Mouse (Mus musculus) R1 (cell line): ENCODE results near the gene Pex10.
"Not testable (repeated sequence)": the region's sequence is repeated elsewhere in the genome, so short reads cannot be mapped to it uniquely, and the experiment has no call there.

Experiments used
- DNase-seq: peaks from one replicate; pipeline ENCODE4 v3.0.0-alpha.2; 2018; ENCODE audit warnings: low read depth, low spot score

Pex10 gene

DNA sequence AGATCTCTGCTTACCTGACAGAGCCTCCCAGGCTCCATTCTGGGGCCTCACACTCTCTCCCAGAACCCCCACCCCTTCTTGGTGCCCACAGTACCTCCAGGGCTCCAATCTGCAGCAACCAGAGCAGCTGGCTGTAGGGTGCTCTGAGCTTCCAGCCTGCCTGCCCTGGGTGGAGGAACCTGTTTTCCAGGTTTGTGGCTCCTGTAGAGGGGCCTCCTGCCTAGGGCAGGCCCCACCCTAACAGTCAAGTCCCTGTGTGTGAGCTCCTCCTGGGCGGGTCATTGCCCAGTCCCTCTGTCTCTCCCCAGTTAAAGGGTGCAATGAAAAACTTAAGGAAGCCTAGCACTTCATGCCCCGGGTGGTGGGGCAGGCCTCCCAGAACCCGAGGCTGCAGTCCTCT, 2.9 kb upstream of the Pex10 start:
- no peak for DNase-seq

- DNase-seq: no peak
These were observed 2.3 kb upstream of the Pex10 start for GRCm38 (mm10) chr4:155064474-155064873.

DNA sequence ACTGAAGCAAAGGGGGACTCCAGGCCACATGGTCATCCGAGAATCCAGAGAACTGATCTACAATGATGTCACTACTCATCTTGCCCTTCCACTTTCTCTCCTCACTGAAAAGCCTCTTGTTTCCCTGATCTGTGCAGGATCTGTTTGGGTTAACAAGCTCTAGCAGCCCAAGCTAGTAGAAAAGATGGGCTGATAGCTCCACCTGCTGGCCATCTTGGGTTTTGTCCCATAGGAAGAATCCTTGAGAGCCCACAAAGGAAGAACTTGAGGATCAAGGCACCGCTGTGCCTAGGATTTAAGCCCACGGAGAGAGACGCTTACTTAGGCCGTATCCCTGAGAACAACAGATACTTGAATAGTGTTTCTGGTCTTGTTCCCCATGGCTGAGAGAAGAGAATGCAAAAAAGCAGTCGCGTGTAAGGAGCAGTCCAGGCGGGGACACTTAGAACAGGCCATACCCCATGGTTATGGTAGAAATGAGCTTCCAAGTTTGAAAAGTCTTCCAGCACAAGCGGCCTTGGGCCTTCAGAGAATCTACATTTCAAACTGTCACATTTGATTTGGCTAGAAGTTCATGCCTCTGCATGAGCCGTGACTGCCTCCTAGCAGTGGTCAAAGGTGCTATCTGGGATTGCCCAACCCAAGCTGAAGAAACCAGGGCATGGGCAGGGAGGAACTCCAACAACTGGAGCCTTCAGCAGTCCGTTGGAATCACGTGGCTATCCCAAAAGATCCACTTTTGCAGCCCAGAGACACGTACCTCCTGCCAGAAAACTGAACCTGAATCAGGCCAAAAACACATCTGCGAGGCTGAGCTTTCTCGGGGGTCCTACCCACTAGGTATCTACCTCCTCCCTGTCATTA, 614 bp upstream of the Pex10 start:
- peak; percentile 94 for DNase-seq

DNA sequence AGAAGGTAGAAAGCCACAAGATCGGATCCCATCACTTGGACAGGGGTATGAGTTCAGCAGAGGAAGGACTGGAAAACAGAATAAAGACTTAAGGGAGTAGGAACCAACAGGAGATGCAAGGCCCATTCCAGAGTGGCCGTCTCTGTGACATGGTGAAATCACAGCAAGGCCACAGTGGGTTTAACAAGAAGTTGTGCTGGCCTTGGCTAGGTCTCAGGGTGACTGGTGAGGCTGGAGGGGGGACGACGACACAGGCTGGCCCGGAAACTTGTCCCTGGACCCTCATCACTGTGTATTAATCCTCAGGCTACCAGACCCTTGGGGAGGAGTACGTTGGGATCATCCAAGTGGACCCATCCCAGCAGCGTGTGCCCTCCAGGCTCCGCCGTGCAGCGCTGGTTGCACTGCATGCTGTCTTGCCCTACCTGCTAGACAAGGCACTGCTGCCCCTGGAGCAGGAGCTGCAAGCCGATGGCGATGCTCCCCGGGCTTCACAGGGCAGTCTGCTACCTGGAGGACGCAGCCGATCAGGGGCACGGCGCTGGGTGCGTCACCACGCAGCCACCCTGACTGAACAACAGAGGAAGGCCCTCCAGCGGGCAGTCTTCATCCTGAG, 1.6 kb downstream of the Pex10 start:
- no peak for DNase-seq

GRCm38 (mm10) chr4:155069191-155069590, 2.4 kb downstream of the Pex10 start:
- DNase-seq: peak; percentile 48

DNA sequence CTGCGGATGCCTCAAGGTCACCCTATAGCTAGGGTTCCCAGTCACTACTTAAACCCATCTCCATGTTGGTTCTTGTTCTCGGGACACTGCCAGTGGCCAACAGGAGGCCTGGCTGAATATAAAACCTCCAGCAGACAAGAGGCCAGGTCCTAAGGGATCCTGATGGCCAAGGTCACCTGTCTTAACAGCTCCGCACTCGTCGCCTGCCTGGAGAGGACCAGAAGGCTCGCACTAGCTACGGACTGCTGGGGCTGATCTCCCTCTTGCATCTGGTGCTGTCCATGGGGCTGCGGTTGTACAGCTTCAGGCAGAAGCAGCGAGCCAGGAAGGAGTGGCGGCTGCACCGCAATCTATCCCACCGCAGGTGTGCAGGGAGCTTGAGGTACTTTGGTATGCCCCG, 3.4 kb downstream of the Pex10 start:
- DNase-seq: no peak

GRCm38 (mm10) chr4:155070921-155071320, 4.1 kb downstream of the Pex10 start:
- DNase-seq: no peak

- DNase-seq: no peak
These were observed 7.6 kb downstream of the Pex10 start for GRCm38 (mm10) chr4:155074418-155074817.

DNA sequence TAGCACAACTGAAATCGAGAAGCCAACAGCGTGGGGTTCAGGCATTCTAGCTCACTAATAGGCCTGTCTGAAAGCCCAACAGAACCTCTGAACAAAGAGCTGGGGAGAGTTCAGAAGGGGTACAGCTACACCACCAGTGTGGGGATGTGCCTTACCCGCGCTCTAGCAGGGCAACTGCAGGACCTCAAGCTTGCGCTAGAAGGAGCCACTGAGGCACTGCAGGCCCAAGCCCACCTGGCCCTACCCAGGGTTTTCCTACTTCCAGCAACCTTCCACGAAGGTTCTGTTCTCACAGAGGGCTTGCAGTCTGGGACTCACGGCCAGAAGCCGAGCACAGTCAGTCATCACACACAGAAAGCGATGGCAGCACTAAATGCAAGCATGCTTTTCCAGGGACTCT, 8.3 kb downstream of the Pex10 start:
- peak; percentile 73 for DNase-seq

GRCm38 (mm10) chr4:155075813-155076212, 9.0 kb downstream of the Pex10 start:
- no peak for DNase-seq

DNA sequence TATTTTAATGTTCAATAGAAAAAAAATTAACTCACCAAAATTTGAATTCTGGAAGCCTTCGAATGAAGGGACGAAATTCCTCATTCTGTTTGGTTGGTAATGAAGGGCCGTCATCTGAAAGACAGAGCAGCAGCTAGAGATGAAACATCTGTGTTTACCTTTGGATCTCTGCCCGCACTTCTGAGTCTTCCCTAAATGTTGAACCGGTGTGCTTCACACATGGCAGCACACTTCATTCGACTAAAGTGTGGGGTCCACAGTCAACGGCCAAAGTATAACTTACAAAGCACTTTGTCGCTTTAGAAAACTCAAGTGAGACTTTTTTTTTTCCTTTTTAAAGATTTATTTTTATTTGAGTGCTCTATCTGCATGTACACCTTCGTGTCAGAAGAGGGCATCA, 9.9 kb downstream of the Pex10 start:
- no peak for DNase-seq

DNA sequence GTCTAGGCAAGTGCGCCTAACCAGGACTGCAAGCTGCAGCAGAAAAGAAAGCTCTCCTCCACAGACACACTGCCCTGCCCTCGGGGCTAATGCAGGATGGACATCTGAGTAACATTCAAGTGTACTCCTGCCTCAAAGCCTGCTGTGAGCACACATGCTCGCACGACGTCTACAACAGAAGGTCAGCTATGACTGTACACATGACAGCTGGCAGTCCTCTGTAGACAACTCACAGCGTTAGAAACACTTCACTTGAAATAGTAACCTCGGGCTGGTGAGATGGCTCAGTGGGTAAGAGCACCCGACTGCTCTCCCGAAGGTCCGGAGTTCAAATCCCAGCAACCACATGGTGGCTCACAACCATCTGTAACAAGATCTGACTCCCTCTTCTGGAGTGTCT, 12.0 kb downstream of the Pex10 start:
- not testable (repeated sequence) for DNase-seq

- DNase-seq: no peak
These were observed 12.8 kb downstream of the Pex10 start for GRCm38 (mm10) chr4:155079666-155080065.

GRCm38 (mm10) chr4:155083553-155083952, 16.7 kb downstream of the Pex10 start:
- no peak for DNase-seq

GRCm38 (mm10) chr4:155084351-155084750, 17.5 kb downstream of the Pex10 start:
- DNase-seq: no peak

DNA sequence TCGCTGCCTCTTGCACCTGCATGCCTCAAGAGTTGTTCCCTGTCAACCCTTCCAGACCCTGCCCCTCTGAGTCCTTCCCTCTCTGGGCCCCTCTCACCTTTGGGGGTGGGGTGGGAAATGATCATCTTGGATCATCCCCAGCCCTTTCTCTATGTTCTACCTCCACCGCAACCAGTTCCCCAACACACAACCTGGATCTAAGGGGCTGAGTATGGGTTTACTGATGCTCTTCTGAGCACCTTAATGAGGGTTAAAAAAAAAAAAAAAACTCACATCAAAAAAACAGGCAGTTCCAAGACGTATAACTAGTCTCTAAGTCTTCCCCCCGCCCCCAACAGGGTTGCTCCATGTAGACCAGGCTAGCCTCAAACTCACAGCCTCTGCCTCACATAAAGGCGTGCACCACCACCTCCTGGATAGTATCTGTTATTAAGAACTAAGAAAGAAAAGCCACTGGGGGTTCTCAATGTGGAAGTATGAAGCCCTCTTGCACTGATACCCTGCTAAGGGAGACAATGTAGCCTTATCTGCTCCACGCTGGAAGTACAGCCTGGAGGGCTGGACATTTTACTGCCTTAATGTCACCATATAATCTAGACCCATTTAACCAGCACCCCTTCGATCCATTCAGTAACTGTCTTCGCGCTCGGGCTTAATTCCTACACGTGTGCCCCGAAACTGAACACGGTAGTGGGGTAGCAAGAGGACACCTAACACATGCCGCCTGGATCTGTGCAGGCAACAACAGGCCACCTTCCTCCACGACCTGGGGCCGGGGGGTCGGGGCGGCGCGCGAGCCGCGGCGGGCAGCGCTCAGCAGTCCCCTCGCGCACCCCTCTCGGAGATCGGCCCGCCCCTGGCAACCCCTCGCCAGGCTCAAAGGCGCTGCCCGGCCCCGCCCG, 18.6 kb downstream of the Pex10 start:
- DNase-seq: peak; percentile 39

GRCm38 (mm10) chr4:155086108-155087024, 19.6 kb downstream of the Pex10 start, which contains the start of the genes Rer1 and Morn1:
Gene Rer1, minus strand, starts transcription at chr4:155086382.
Gene Morn1, plus strand, starts transcription at chr4:155086577.
- peak; percentile 99 for DNase-seq

- no peak for DNase-seq
These were observed 22.4 kb downstream of the Pex10 start for GRCm38 (mm10) chr4:155089241-155089640.

GRCm38 (mm10) chr4:155090147-155090546, 23.3 kb downstream of the Pex10 start:
- no peak for DNase-seq

DNA sequence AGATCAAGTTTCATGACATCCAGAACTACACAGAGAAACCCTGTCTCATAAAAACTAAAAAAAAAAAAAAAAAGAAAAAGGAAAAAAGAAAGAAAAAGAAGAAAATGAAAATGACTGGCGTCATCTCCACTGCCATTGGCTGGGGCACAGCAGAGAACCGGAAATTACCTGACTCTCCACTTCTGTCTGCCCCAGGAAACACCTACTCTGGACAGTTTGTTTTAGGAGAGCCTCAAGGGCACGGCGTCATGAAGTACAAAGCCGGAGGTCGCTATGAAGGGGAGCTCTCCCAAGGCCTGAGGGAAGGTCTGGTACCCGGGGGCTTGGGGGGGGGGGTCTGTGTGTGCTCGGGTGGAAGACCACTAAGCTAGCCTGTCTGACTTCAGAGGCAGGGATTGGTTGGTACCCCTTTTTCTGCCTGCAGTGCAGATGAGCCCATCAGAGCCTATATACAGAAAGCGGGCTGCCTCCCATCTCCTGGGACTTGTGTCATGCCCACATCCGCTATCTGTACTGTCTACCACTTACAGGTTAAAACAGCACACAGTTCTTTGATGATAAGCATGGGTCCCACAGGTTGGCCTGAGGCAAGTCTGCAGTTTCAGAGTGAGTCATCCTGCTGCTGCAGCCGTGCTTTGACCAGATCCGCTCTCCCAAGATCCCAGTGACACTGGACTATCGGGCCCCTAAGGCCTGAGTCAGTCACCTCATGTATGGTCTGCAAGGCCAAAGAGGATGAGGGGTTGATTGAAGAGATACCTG, 24.1 kb downstream of the Pex10 start:
- no peak for DNase-seq
